Mouse (Mus musculus): Measurements from ENCODE around the gene Cox19. TPM values are rescaled to one million over a fixed set of nuclear protein-coding genes. Genes with fewer than 3 reads are reported as not detected.

Cox19 gene
- polyA plus RNA-seq, 1 experiment = 52.9 TPM

DNA sequence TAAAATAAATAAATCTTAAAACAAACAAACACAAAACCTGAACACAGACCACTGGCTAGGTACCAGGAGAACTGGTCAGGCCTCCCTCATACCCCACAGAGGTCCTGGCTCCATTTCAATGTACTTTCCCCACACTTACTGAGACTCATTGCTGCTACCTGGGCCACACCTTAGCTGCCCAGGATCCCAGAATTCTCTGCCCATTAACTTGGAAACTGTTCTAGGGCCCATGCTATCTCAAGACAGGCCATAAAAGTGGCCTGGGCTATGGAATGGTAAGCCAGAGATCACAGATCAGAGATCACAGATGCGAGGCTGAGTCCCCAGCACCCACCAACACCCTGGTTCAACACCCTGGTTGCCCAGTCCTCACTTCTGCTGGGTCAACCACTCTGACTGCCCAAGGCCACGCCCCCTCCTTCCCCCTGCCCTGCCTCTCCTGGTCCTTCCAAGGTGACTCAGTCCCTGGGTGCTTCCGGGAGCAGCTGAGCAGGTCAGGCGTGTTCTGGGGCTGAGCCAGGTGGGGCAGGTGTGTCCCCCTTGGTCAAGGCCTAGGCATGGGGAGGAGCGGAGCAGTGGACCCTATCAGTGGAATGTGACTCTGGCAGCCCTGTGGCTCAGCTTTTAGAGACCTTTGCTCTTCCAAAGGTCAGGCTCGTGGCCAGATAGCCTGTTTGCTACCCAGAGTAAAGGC lies 34.1 kb downstream of the Cox19 start:
- peaks cover 20% of the 10 kb centered on the region for H3K27me3 ChIP-seq (ENCODE audit: control insufficient read depth, insufficient read depth, insufficient read length)
- no peaks in the 10 kb centered on the region for H3K79me2 ChIP-seq (ENCODE audit: control insufficient read depth, insufficient read depth)
- no peaks in the 10 kb centered on the region for H3K36me3 ChIP-seq (ENCODE audit: control insufficient read depth, insufficient read depth)
- no peak overlapping the region for H3K4me3 ChIP-seq (ENCODE audit: insufficient read depth, poor library complexity, severe bottlenecking)
- no peaks in the 10 kb centered on the region for H3K79me3 ChIP-seq (ENCODE audit: low read depth)
- TF ChIP-seq FOSL1 (IDR thresholded peaks at IDR 0.05; ENCODE audit: insufficient read depth, low read length, poor library complexity, severe bottlenecking) (no peak), MYOG (IDR thresholded peaks at IDR 0.05; ENCODE audit: control insufficient read depth, extremely low read depth, insufficient read length) (no peak), CTCF (IDR thresholded peaks at IDR 0.05; ENCODE audit: control insufficient read depth, insufficient read depth, insufficient read length) (no peak), MYOD1 (IDR thresholded peaks at IDR 0.05; ENCODE audit: control insufficient read depth, insufficient read length, low read depth) (no peak), MAX (IDR thresholded peaks at IDR 0.05) (no peak), USF1 (IDR thresholded peaks at IDR 0.05; ENCODE audit: low read depth) (no peak), CEBPB (IDR thresholded peaks at IDR 0.05; ENCODE audit: low read depth) (no peak)
- H3ac ChIP-seq (ENCODE audit: control insufficient read depth, insufficient read length, low read depth) = no peak overlapping the region

DNA sequence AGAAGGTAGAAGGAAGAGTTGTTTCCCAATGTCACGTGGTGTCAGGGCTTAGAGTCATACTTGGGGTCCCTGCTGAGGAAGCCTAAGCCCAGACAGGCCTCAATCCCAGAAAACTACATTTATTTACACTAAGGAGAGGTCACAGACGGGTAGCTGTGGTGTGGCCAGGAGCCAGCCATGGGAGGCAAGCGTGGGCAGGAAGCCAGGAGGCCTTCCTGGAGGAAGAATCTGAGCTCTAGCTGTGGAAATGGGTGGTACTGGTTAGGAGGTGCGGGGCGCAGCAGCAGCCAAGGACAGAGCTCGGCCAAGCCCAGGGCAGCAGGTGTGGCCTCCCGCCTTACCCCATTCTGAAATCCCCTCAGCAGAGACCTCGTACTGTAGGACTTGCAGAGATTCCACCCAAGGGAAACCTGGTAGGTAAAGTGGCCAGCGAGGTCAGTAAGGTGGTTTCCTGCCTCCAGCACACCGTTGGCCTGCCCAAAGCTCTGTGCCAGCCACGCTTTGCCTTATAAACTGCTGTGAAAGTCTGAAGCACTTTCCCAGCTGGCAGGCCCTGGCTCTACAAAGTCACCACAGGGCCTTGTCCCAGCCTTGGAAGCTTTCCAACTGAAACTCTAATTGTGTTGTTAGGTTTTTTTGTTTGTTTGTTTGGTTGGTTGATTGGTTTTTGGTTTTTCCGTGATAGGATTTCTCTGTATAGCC lies 36.1 kb downstream of the Cox19 start:
- Histone ChIP-seq H3ac (ENCODE audit: control insufficient read depth, insufficient read length, low read depth) (no peak overlapping the region), H3K4me3 (ENCODE audit: insufficient read depth, poor library complexity, severe bottlenecking) (no peak overlapping the region), H3K27me3 (ENCODE audit: control insufficient read depth, insufficient read depth, insufficient read length) (peaks cover 10% of the 10 kb centered on the region), H3K36me3 (ENCODE audit: control insufficient read depth, insufficient read depth) (no peaks in the 10 kb centered on the region), H3K79me3 (ENCODE audit: low read depth) (no peaks in the 10 kb centered on the region), H3K79me2 (ENCODE audit: control insufficient read depth, insufficient read depth) (no peaks in the 10 kb centered on the region)
- TF ChIP-seq FOSL1 (IDR thresholded peaks at IDR 0.05; ENCODE audit: insufficient read depth, low read length, poor library complexity, severe bottlenecking) = no peak
- TF ChIP-seq USF1 (IDR thresholded peaks at IDR 0.05; ENCODE audit: low read depth) = no peak
- TF ChIP-seq CTCF (IDR thresholded peaks at IDR 0.05; ENCODE audit: control insufficient read depth, insufficient read depth, insufficient read length) = no peak
- no peak for TF ChIP-seq MYOG (IDR thresholded peaks at IDR 0.05; ENCODE audit: control insufficient read depth, extremely low read depth, insufficient read length)

DNA sequence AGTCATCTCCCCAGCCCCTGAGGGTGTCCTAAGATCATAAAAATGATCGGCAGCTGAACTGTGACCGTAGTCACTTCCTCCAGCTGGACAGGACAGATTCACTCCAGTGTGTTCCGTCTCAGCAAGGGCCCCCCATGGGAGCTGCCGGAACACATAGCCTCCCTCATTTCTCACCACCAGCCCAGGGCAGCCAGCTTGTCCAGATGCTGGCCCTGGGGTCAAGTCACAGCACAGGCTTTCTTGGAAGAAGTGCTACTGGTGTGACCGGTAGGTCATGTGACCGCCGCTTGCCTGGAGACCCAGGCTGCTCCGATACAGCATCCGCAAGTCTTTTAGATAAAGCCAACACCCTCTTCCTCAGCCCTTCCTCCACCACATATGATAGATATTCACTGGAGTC lies 37.7 kb downstream of the Cox19 start:
- no peaks in the 10 kb centered on the region for H3K36me3 ChIP-seq (ENCODE audit: control insufficient read depth, insufficient read depth)
- TF ChIP-seq FOSL1 (IDR thresholded peaks at IDR 0.05; ENCODE audit: insufficient read depth, low read length, poor library complexity, severe bottlenecking) (no peak), MYOG (IDR thresholded peaks at IDR 0.05; ENCODE audit: control insufficient read depth, extremely low read depth, insufficient read length) (no peak), MAX (IDR thresholded peaks at IDR 0.05) (no peak), USF1 (IDR thresholded peaks at IDR 0.05; ENCODE audit: low read depth) (no peak), CEBPB (IDR thresholded peaks at IDR 0.05; ENCODE audit: low read depth) (no peak), MYOD1 (IDR thresholded peaks at IDR 0.05; ENCODE audit: control insufficient read depth, insufficient read length, low read depth) (no peak), CTCF (IDR thresholded peaks at IDR 0.05; ENCODE audit: control insufficient read depth, insufficient read depth, insufficient read length) (no peak)

DNA sequence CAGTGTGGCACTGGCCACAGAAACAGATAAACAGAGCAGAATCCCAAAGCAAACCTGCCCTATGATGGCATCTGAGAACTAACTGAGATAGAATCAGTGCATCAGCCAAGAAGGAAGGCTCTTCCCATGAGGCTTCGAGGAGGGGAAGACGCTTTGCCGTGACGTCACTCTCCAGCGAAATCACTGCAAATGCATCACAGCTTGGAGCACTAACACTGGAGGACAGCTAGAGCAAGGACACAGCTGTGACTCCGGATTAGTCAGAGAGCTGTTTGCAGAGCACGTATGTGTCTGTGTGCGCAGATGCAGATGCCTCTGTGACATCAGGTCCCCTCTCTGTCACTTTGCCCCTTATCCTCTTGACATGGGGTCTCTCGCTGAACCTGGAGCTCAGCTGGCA lies 39.4 kb downstream of the Cox19 start:
- no peaks in the 10 kb centered on the region for H3K36me3 ChIP-seq (ENCODE audit: control insufficient read depth, insufficient read depth)
- H3K27me3 ChIP-seq (ENCODE audit: control insufficient read depth, insufficient read depth, insufficient read length) = no peaks in the 10 kb centered on the region

More for the DNA sequence above, 37.7 kb downstream of the Cox19 start:
- no peak overlapping the region for H3ac ChIP-seq (ENCODE audit: control insufficient read depth, insufficient read length, low read depth)
- H3K79me2 ChIP-seq (ENCODE audit: control insufficient read depth, insufficient read depth) = no peaks in the 10 kb centered on the region
- H3K27me3 ChIP-seq (ENCODE audit: control insufficient read depth, insufficient read depth, insufficient read length) = peaks cover 2% of the 10 kb centered on the region
- no peak overlapping the region for H3K4me3 ChIP-seq (ENCODE audit: insufficient read depth, poor library complexity, severe bottlenecking)
- H3K79me3 ChIP-seq (ENCODE audit: low read depth) = no peaks in the 10 kb centered on the region

DNA sequence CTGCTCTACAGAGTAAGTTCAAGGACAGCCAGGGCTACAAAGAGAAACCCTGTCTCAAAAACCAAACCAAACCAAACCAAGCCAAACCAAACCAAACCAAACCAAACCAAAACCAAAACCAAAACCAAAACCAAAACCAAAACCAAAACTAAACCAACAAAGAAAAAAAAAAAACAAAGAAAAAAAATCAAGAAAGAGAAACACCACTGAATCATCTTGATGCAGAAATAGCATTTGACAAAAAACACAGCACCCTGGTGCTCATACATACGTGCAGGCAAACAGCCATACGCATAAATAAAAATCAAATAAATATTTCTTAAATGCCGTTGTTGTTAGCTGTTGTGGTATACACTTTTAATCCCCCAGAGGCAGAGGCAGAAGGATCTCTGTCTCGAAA lies 40.7 kb downstream of the Cox19 start:
- Histone ChIP-seq H3K4me3 (ENCODE audit: insufficient read depth, poor library complexity, severe bottlenecking) (no peak overlapping the region), H3K79me3 (ENCODE audit: low read depth) (no peaks in the 10 kb centered on the region), H3K36me3 (ENCODE audit: control insufficient read depth, insufficient read depth) (no peaks in the 10 kb centered on the region), H3ac (ENCODE audit: control insufficient read depth, insufficient read length, low read depth) (no peak overlapping the region), H3K79me2 (ENCODE audit: control insufficient read depth, insufficient read depth) (no peaks in the 10 kb centered on the region), H3K27me3 (ENCODE audit: control insufficient read depth, insufficient read depth, insufficient read length) (no peaks in the 10 kb centered on the region)
- no peak for TF ChIP-seq USF1 (IDR thresholded peaks at IDR 0.05; ENCODE audit: low read depth)
- TF ChIP-seq MYOD1 (IDR thresholded peaks at IDR 0.05; ENCODE audit: control insufficient read depth, insufficient read length, low read depth) = no peak
- TF ChIP-seq MYOG (IDR thresholded peaks at IDR 0.05; ENCODE audit: control insufficient read depth, extremely low read depth, insufficient read length) = no peak
- no peak for TF ChIP-seq CEBPB (IDR thresholded peaks at IDR 0.05; ENCODE audit: low read depth)
- no peak for TF ChIP-seq FOSL1 (IDR thresholded peaks at IDR 0.05; ENCODE audit: insufficient read depth, low read length, poor library complexity, severe bottlenecking)
- TF ChIP-seq MAX (IDR thresholded peaks at IDR 0.05) = no peak
- no peak for TF ChIP-seq CTCF (IDR thresholded peaks at IDR 0.05; ENCODE audit: control insufficient read depth, insufficient read depth, insufficient read length)

More for the DNA sequence above, 39.4 kb downstream of the Cox19 start:
- Histone ChIP-seq H3K79me2 (ENCODE audit: control insufficient read depth, insufficient read depth) (no peaks in the 10 kb centered on the region), H3K4me3 (ENCODE audit: insufficient read depth, poor library complexity, severe bottlenecking) (no peak overlapping the region), H3ac (ENCODE audit: control insufficient read depth, insufficient read length, low read depth) (no peak overlapping the region), H3K79me3 (ENCODE audit: low read depth) (no peaks in the 10 kb centered on the region)
- TF ChIP-seq USF1 (IDR thresholded peaks at IDR 0.05; ENCODE audit: low read depth) = no peak
- TF ChIP-seq MYOD1 (IDR thresholded peaks at IDR 0.05; ENCODE audit: control insufficient read depth, insufficient read length, low read depth) = no peak
- no peak for TF ChIP-seq CEBPB (IDR thresholded peaks at IDR 0.05; ENCODE audit: low read depth)
- no peak for TF ChIP-seq MYOG (IDR thresholded peaks at IDR 0.05; ENCODE audit: control insufficient read depth, extremely low read depth, insufficient read length)
- no peak for TF ChIP-seq FOSL1 (IDR thresholded peaks at IDR 0.05; ENCODE audit: insufficient read depth, low read length, poor library complexity, severe bottlenecking)

Data from C2C12 (cell line).